Mouse (Mus musculus) heart, adult 2 months (tissue): Measurements from ENCODE around the gene Angptl8. TPM values are rescaled to one million over a fixed set of nuclear protein-coding genes. Genes with fewer than 3 reads are reported as not detected.

ENCODE experiments used
- DNase-seq, 2 experiments: peaks; one replicate each; pipeline ENCODE4 v3.0.0; 2021
- H3K27ac ChIP-seq: fragments of 200-600 bp; 2 replicates; pipeline ENCODE4 v1.8.1; 2022
- H3K27me3 ChIP-seq: fragments of 200-500 bp; 2 replicates; pipeline ENCODE4 v1.6.1; 2012; ENCODE audit warnings: mild to moderate bottlenecking, low read length, inconsistent platforms, mixed read lengths; ENCODE audit not compliant: control insufficient read depth, insufficient read depth
- H3K36me3 ChIP-seq: fragments of 200-500 bp; 2 replicates; pipeline ENCODE4 v1.6.1; 2012; ENCODE audit warnings: low read length, inconsistent platforms; ENCODE audit not compliant: control insufficient read depth, insufficient read depth
- H3K4me1 ChIP-seq: fragments of 200-500 bp; 2 replicates; pipeline ENCODE4 v1.6.1; 2011; ENCODE audit warnings: low read length; ENCODE audit not compliant: control insufficient read depth, insufficient read depth
- H3K4me3 ChIP-seq: fragments of 200-600 bp; 2 replicates; pipeline ENCODE4 v1.8.1; 2022
- H3K79me2 ChIP-seq: fragments of 200-500 bp; replicated peaks from 2 replicates; pipeline ENCODE4 v1.6.1; 2012; ENCODE audit warnings: mild to moderate bottlenecking, inconsistent platforms, low read length, moderate library complexity, mixed read lengths; ENCODE audit not compliant: control insufficient read depth, insufficient read depth
- H3K9ac ChIP-seq: fragments of 200-500 bp; 2 replicates; pipeline ENCODE4 v1.6.1; 2012; ENCODE audit warnings: low read depth, mild to moderate bottlenecking, control low read depth, inconsistent platforms, low read length, mixed read lengths
- CTCF ChIP-seq: fragments of 200-600 bp; IDR thresholded peaks from 2 replicates; pipeline ENCODE4 v1.8.1; 2022; ENCODE audit warnings: antibody characterized with exemption, mild to moderate bottlenecking, moderate library complexity
- EP300 ChIP-seq: fragments of 200-500 bp; IDR thresholded peaks from 2 replicates; pipeline ENCODE4 v1.6.1; 2011; ENCODE audit warnings: low read depth, low read length, control low read depth; ENCODE audit not compliant: insufficient read depth
- POLR2A ChIP-seq: fragments of 200-500 bp; IDR thresholded peaks from 2 replicates; pipeline ENCODE4 v1.6.1; 2011; ENCODE audit warnings: mild to moderate bottlenecking, low read depth, low read length, control low read depth; ENCODE audit not compliant: insufficient read depth
- WGBS: fragments of 180-500 bp; shearing (Covaris S2); methylation state at CpG from one replicate; pipeline ENCODE4 v1.1.7; 2018; 5-methylcytosine and 5-hydroxymethylcytosine counted together
- intact Hi-C: fragments of 180-260 bp; cut with DNase I; formaldehyde crosslinking; loops from one replicate; pipeline ENCODE4 v1.15.1; 2025
- polyA plus RNA-seq: library from polyadenylated mRNA; depleted of rRNA; stranded (reverse); fragments of >200 nt; gene quantifications from 2 replicates; pipeline ENCODE4 v1.2.3, GENCODE M21; 2012
- total RNA-seq, 2 experiments: library from RNA; stranded (reverse); gene quantifications; 2 replicates each; pipeline ENCODE4 v1.2.3; 2021

The Angptl8 gene
- total and polyA plus RNA-seq, 3 experiments = 2.4 TPM; not detected in 2

DNA sequence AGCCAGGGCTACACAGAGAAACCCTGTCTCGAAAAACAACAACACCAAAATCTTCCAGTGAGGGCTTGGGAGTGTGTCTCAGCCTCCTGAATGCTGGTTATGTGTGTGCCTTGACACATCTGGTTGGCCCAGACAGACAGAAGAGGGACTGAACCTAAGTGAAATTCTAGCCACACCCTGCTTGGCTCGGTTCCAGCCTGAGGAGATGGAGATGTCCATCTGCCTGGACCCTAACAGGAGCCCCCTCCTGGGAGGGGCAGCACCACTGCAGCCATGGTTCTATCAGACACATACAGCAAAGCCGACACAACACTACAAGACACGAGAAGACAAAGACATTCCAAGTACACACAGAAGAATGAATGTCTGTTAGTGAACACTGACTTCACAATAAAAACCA lies 17.2 kb upstream of the Angptl8 start:
- TF ChIP-seq CTCF (no peak), EP300 (no peak), POLR2A (no peak)
- intact Hi-C loops = no loop called here
- Histone ChIP-seq H3K79me2 (no peaks in the 10 kb centered on the region), H3K27me3 (no peaks in the 10 kb centered on the region), H3K27ac (no peak overlapping the region), H3K4me3 (no peak overlapping the region), H3K9ac (no peak overlapping the region), H3K4me1 (no peaks in the 10 kb centered on the region), H3K36me3 (no peaks in the 10 kb centered on the region)
- DNase-seq = no peak
- 75% methylated on average over 4 of the region's 4 CpGs for WGBS

DNA sequence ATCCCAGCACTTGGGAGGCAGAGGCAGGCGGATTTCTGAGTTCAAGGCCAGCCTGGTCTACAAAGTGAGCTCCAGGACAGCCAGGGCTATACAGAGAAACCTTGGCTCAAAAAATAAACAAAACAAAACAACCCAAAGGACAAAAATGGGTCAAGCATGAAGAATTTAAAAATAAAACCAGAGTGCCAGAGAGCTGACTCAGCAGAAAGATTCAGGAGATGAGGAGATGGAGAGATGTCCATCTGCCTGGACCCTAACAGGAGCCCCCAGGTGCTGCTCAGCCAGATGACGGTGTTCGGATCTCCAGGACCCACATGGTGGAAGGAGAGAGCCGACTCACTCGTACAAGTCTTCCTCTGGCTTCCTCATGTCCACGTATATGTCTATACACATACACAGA lies 16.7 kb upstream of the Angptl8 start:
- Histone ChIP-seq H3K4me3 (no peak overlapping the region), H3K9ac (no peak overlapping the region), H3K27me3 (no peaks in the 10 kb centered on the region), H3K36me3 (no peaks in the 10 kb centered on the region), H3K79me2 (no peaks in the 10 kb centered on the region), H3K4me1 (no peaks in the 10 kb centered on the region), H3K27ac (no peak overlapping the region)
- 92% methylated on average over 6 of the region's 6 CpGs for WGBS
- no peak for TF ChIP-seq EP300
- no peak for TF ChIP-seq CTCF
- TF ChIP-seq POLR2A = no peak
- no peak for DNase-seq
- intact Hi-C loops = no loop called here

DNA sequence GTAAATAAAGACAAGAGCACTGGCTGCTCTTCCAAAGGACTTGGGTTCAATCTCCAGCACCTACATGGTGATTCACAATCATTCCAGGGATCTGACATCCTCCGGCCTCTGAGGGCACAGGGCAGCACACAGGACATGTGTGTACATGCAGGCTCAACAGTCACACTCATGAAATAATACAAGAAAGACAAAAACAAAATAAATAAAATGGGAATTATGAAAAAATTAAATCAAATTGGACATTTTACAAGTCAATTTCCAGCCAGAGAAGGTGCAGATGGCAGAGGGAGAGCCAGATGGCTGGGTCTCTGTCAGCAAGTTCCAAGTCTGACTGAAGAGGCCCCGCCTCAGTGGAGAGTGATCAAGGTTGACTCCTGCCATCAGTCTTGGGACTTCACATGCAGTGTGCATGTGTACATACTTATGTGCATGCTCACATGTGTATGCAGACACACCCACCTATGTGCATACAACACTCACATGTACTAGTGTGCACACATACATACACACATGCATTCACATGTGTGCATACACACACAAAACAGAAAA lies 16.1 kb upstream of the Angptl8 start:
- TF ChIP-seq EP300 (no peak), POLR2A (no peak), CTCF (no peak)
- 93% methylated on average over 2 of the region's 2 CpGs for WGBS
- Histone ChIP-seq H3K9ac (no peak overlapping the region), H3K27ac (no peak overlapping the region), H3K4me1 (no peaks in the 10 kb centered on the region), H3K4me3 (no peak overlapping the region), H3K79me2 (no peaks in the 10 kb centered on the region), H3K27me3 (no peaks in the 10 kb centered on the region), H3K36me3 (no peaks in the 10 kb centered on the region)
- no peak for DNase-seq
- intact Hi-C loops = no loop called here

DNA sequence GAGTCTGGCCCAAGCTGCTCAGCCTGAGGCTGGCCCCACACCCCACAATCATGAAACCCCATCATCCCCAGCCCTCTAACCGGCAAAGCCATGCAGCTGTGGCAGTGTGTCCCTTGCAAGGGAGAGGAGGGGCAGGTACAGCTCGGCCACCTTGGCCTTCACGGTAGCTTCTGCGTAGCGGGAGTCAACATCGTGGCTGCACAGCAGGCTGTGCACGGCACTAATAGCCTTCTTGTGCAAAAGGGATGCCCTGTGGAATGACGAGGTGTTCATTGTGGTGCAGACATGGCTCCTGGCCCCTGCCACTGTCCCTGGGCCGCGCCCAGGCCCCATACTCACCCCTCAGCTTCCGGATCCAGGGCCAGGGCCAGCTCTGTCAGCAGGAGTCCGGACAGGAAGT lies 15.1 kb upstream of the Angptl8 start:
- TF ChIP-seq EP300 (no peak), CTCF (no peak), POLR2A (no peak)
- intact Hi-C loops = loop anchor here (10.0 kb wide), 1 partner anchor 55 kb away; no protein-coding TSS in a partner anchor
- Histone ChIP-seq H3K9ac (no peak overlapping the region), H3K4me3 (no peak overlapping the region), H3K27me3 (no peaks in the 10 kb centered on the region), H3K27ac (no peak overlapping the region), H3K79me2 (no peaks in the 10 kb centered on the region), H3K4me1 (no peaks in the 10 kb centered on the region), H3K36me3 (no peaks in the 10 kb centered on the region)
- 77% methylated on average over 12 of the region's 12 CpGs for WGBS
- DNase-seq = no peak

DNA sequence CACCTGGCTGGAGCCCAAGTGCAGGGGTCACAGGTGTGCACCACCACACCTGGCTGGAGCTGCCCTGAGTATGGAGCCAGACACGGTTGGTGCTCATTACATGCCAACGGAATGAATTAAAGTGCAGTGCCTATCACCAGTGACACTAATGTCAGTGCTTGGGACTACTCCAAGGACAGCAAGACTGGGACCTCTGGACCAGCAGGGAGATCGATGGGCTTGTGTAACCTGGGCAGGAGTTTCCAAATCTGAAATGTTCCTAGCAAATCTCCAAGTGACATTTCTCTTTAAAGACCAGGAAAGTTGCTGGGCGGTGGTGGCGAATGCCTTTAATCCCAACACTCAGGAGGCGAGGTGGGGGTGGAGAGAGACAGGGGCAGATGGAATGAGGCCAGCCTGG lies 12.6 kb upstream of the Angptl8 start:
- H3K4me1 ChIP-seq = no peaks in the 10 kb centered on the region
- no peak for TF ChIP-seq CTCF
- TF ChIP-seq EP300 = no peak
- no peak for TF ChIP-seq POLR2A
- 78% methylated on average over 6 of the region's 6 CpGs for WGBS
- no peak for DNase-seq
- H3K79me2 ChIP-seq = no peaks in the 10 kb centered on the region
- H3K27me3 ChIP-seq = no peaks in the 10 kb centered on the region
- H3K27ac ChIP-seq = no peak overlapping the region
- H3K4me3 ChIP-seq = no peak overlapping the region
- intact Hi-C loops = loop anchor here (10.0 kb wide), 1 partner anchor 52 kb away; no protein-coding TSS in a partner anchor
- H3K36me3 ChIP-seq = no peaks in the 10 kb centered on the region
- H3K9ac ChIP-seq = no peak overlapping the region

DNA sequence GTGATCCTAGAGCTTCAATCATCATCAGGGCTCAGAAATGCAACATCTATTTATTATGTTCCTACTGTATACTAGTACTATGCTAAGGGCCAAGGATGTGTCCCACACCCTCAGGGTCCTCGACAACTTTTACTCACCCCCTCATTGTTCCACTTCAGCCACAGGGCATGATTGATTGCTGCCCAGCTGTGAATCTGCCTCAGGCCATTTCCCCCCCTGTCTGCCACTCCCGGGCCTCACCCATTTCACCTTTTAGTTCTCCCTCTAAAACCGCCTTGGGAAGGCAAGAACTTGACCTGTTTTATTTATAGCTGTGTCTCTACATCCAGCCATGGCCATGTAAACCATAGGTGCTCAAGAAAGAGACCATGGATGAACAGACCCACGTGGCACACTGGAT lies 11.4 kb upstream of the Angptl8 start:
- Histone ChIP-seq H3K4me3 (no peak overlapping the region), H3K36me3 (no peaks in the 10 kb centered on the region), H3K9ac (no peak overlapping the region), H3K79me2 (no peaks in the 10 kb centered on the region), H3K27ac (no peak overlapping the region), H3K4me1 (no peaks in the 10 kb centered on the region), H3K27me3 (no peaks in the 10 kb centered on the region)
- WGBS = 68% methylated on average over 4 of the region's 4 CpGs
- TF ChIP-seq CTCF = no peak
- DNase-seq = no peak
- intact Hi-C loops = loop anchor here (10.0 kb wide), 1 partner anchor 51 kb away; no protein-coding TSS in a partner anchor
